Mouse (Mus musculus) G1E (cell line): ENCODE data around the gene Papln.

Experiments
- CTCF ChIP-seq: IDR thresholded peaks from 2 replicates; pipeline ENCODE4 v1.5.1; 2012; ENCODE audit warnings: low read depth, low read length, inconsistent platforms, mixed read lengths
- GATA1 ChIP-seq: IDR thresholded peaks from 2 replicates; pipeline ENCODE4 v1.6.1; 2012; ENCODE audit warnings: borderline replicate concordance, low read length, inconsistent platforms, mixed read lengths
- GATA2 ChIP-seq: IDR thresholded peaks from 2 replicates; pipeline ENCODE4 v1.6.1; 2012; ENCODE audit warnings: low read depth, low read length, inconsistent platforms, borderline replicate concordance
- POLR2AphosphoS5 ChIP-seq: IDR thresholded peaks from 2 replicates; pipeline ENCODE4 v1.6.1; 2012; ENCODE audit warnings: low read depth, low read length, inconsistent platforms; ENCODE audit not compliant: insufficient replicate concordance

DNA sequence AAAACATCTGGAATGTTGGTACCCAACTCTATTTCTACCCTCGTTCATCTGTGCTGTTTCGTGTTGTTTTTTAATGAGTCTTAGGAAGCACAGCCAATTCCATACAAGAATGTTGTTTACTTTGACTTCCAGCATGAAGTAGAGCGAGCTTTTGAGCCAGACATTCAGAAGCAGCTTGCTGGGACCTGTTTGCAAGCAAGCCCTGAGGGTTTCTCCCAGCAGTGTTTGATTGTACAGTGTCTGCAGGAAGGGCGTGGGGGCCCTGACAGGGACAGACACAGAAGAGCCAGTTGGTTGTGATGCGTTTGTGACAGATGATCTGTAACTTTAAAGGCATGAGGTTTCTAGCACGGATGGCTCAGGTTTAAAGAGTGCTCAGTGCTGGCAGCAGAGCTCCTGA is 42.2 kb upstream of the Papln start:
- no peak for TF ChIP-seq POLR2AphosphoS5
- no peak for TF ChIP-seq CTCF
- no peak for TF ChIP-seq GATA1
- TF ChIP-seq GATA2, result no peak
